Mouse (Mus musculus) limb, embryonic 14.5 days (tissue): ENCODE measurements around the gene Pnpo. TPM values are rescaled to one million over a fixed set of nuclear protein-coding genes. Genes with fewer than 3 reads are reported as not detected.

Experiments used
- ATAC-seq: fragments of 200-750 bp; cut with Nextera tagmentation; 2 replicates; pipeline ENCODE4 v1.8.0; 2017; ENCODE audit warnings: low read depth, moderate number of reproducible peaks, moderate TSS enrichment; ENCODE audit not compliant: low FRiP score
- DNase-seq: peaks from one replicate; pipeline ENCODE4 v3.0.0-alpha.2; 2015; ENCODE audit warnings: low spot score
- H3K27ac ChIP-seq: fragments of 300-500 bp; sonication (generic); replicated peaks from 2 replicates; pipeline ENCODE4 v1.5.1; 2014; ENCODE audit warnings: low read depth, mild to moderate bottlenecking, low read length, moderate library complexity, mixed read lengths
- H3K27me3 ChIP-seq: fragments of 300-500 bp; sonication (generic); 2 replicates; pipeline ENCODE4 v1.6.1; 2014; ENCODE audit warnings: low read length, mixed read lengths; ENCODE audit not compliant: control insufficient read depth, insufficient read depth
- H3K36me3 ChIP-seq: fragments of 300-500 bp; sonication (generic); 2 replicates; pipeline ENCODE4 v1.6.1; 2014; ENCODE audit warnings: mild to moderate bottlenecking, low read length, moderate library complexity, mixed read lengths; ENCODE audit not compliant: control insufficient read depth, insufficient read depth
- H3K4me1 ChIP-seq: fragments of 300-500 bp; sonication (generic); 2 replicates; pipeline ENCODE4 v1.6.1; 2014; ENCODE audit warnings: antibody characterized with exemption, low read length, mixed read lengths; ENCODE audit not compliant: control insufficient read depth, insufficient read depth
- H3K4me2 ChIP-seq: fragments of 300-500 bp; sonication (generic); replicated peaks from 2 replicates; pipeline ENCODE4 v1.6.1; 2014; ENCODE audit warnings: low read depth, mild to moderate bottlenecking, low read length, moderate library complexity; ENCODE audit not compliant: severe bottlenecking
- H3K4me3 ChIP-seq: fragments of 300-500 bp; sonication (generic); replicated peaks from 2 replicates; pipeline ENCODE4 v1.5.1; 2014; ENCODE audit warnings: low read length
- H3K9ac ChIP-seq: fragments of 300-500 bp; sonication (generic); 2 replicates; pipeline ENCODE4 v1.6.1; 2014; ENCODE audit warnings: mild to moderate bottlenecking, low read depth, low read length, moderate library complexity; ENCODE audit not compliant: severe bottlenecking
- H3K9me3 ChIP-seq: fragments of 300-500 bp; sonication (generic); 2 replicates; pipeline ENCODE4 v1.6.1; 2016; ENCODE audit warnings: low read length; ENCODE audit not compliant: control insufficient read depth
- POLR2A ChIP-seq: fragments of 200-500 bp; IDR thresholded peaks from 2 replicates; pipeline ENCODE4 v1.8.0; 2012; ENCODE audit warnings: inconsistent platforms, mild to moderate bottlenecking, moderate library complexity, borderline replicate concordance; ENCODE audit not compliant: insufficient read depth, insufficient read length; ENCODE audit errors: extremely low read depth
- WGBS: fragments of 180-500 bp; shearing (Covaris S2); extraction: QIAGEN DNeasy Blood & Tissue Kit; methylation state at CpG from one replicate; pipeline ENCODE4 v1.1.7; 2014; 5-methylcytosine and 5-hydroxymethylcytosine counted together
- polyA plus RNA-seq, 2 experiments: library from polyadenylated mRNA; depleted of rRNA in 1 of 2; stranded (reverse) in 1 of 2; unstranded in 1 of 2; fragments of >200 nt; fragmentation: Nextera tagmentation in 1 of 2; extraction: Ambion mirVana in 1 of 2; gene quantifications; 2 replicates each; pipeline versions ENCODE4 v1.2.1 to v1.2.3; 2012 to 2014

Pnpo gene
- polyA plus RNA-seq, 2 experiments = 13.9 to 24.2 TPM

DNA sequence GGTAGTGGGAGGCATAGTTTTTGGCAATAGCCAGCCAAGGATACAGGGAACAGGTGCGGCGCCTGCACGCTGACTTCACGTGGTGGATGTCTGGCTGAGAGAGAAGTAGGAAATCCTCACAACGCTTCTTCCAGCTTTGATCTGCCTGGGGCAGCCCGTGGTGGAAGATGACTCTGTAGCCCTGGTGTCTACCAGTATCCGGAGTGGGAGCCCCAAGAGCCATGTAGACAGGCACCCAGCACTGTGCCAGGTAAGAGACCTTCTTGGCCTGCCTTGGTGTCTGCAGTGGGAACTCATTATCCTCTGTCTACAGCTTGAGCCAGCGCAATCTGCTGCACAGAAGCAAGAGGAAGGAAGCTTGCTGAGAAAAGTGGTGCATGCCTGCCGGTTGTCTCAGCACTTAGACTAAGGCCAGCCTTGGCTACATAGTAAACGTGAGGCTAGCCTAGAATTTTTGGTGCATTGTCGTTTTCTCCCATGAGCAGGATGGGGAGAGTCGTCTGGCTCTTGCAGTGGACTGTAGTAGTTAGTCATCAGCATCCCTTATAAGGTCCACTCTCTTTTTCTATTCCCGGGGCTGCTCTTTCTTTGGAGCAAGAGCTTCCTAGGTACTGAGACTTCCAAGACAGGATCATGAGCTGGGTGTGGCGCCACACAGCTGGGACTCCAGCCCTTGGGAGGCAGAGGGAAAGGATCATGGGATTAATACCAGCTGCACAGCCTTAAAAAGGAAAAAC lies 1.2 kb upstream of the Pnpo start:
- no peak for ATAC-seq
- H3K4me3 ChIP-seq = no peak overlapping the region
- no peak for DNase-seq
- peaks cover 3% of the 10 kb centered on the region; the same call in 1 of the 2 replicates for H3K36me3 ChIP-seq
- no peak overlapping the region for H3K9ac ChIP-seq
- 0 out of 2 replicates have a peak overlapping the region, but pooled peaks have one; percentile 11 for H3K4me2 ChIP-seq
- no peak for TF ChIP-seq POLR2A
- H3K9me3 ChIP-seq = no peaks in the 10 kb centered on the region
- peaks cover 8% of the 10 kb centered on the region for H3K4me1 ChIP-seq
- H3K27me3 ChIP-seq = no peaks in the 10 kb centered on the region
- no peak overlapping the region for H3K27ac ChIP-seq
- WGBS = 82% methylated on average over 14 of the region's 14 CpGs

DNA sequence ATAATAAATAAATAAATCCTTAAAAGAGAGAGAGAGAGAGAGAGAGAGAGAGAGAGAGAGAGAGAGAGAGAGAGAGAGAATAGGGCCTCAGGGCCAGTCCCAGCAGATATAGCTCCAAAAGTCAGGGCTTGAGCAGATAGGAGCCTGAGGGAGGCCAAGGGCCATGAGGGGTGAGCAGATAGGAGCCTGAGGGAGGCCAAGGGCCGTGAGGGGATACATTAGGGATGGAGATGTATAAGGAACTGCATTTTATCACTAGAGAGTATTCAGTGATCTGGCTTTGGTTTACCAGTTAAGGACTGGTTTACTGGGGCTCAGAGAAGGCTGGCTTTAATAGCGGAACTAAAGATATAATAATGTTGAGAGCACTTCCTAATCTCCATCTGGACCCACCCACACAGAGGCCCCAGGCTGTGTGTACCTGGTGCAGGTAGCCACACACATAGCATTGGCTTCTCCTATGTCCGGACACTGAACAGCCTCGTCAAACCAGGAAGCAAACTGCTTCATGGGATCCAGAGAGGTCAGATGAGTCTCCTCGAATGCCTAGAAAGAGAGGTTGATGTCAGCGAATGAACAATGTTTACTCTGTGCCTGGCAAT lies 1.7 kb downstream of the Pnpo start:
- no peak overlapping the region for H3K4me3 ChIP-seq
- no peak overlapping the region for H3K27ac ChIP-seq
- H3K4me2 ChIP-seq = no peak overlapping the region
- DNase-seq = no peak
- no peak overlapping the region for H3K9ac ChIP-seq
- H3K9me3 ChIP-seq = no peaks in the 10 kb centered on the region
- H3K27me3 ChIP-seq = no peaks in the 10 kb centered on the region
- ATAC-seq = no peak
- no peak for TF ChIP-seq POLR2A
- no peaks in the 10 kb centered on the region for H3K36me3 ChIP-seq
- H3K4me1 ChIP-seq = peaks cover 8% of the 10 kb centered on the region
- WGBS = 80% methylated on average over 6 of the region's 6 CpGs

DNA sequence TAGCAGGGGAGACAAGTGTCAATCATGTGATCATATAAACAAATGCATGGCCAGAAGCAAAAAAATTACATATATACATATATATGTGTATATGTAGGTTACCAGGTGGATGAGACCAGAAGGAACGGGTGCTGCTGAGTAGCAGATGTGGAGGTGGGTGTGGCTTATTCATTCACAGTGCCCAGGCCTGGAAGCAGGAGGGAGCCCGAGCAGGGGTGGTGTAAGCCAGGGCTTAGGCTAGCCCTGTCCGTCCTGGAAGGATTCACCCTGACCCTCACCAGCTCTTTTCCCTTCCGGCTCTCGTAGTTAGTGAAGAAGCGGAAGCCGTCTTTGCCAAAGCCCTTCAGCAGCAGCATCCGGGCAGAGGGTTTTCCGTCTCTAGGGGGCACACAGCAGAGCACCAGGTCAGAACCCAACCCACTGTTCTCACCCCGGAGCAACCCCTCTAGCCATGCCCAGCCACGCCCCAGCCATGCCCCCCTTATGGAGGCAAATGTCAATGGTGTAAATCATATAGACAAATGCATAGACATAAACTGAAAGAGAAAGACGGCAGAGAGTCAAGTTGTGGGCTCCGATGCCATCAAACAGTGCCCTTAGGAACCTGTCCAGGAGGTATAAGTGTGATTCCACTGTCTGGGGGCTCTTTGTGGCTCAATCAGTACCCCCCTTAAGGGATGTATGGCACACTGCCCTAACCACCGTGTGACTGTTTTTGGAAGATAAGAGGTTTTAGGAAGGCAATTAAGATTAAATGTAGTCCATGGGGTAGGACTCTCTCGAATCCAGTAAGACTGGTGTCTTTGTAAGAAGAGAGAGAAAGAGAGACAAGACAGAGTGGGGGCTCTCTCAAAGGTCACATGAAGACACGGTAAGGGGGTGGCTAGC lies 3.0 kb downstream of the Pnpo start:
- H3K4me2 ChIP-seq = no peak overlapping the region
- H3K4me3 ChIP-seq = no peak overlapping the region
- peaks cover 8% of the 10 kb centered on the region for H3K4me1 ChIP-seq
- TF ChIP-seq POLR2A = no peak
- no peak overlapping the region for H3K9ac ChIP-seq
- no peaks in the 10 kb centered on the region for H3K36me3 ChIP-seq
- H3K9me3 ChIP-seq = no peaks in the 10 kb centered on the region
- DNase-seq = no peak
- WGBS = 77% methylated on average over 16 of the region's 16 CpGs
- ATAC-seq = no peak
- no peaks in the 10 kb centered on the region for H3K27me3 ChIP-seq
- H3K27ac ChIP-seq = no peak overlapping the region

DNA sequence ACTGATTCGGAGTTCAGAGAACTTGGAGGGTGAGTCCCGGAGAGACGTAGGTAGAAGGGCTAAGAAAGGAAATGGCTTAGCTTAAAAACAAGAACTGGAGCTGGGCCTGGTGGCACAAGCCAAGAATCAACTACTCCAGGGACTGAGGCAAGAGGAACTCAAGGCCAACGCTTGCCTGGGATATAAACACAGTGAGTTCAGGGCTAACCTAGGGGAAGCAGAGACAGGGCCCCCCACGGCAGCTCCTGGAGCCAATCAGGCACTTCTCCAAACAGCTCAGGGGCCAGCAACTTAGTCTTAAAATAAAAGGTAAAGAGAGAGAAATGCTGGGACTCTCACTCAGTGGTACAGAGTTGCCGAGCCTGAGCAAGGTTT lies 5.4 kb downstream of the Pnpo start:
- no peak for TF ChIP-seq POLR2A
- H3K4me1 ChIP-seq = peaks cover 2% of the 10 kb centered on the region; the same call in 1 of the 2 replicates
- H3K9ac ChIP-seq = no peak overlapping the region
- no peak overlapping the region for H3K4me2 ChIP-seq
- DNase-seq (no peak), ATAC-seq (no peak)
- 82% methylated on average over 6 of the region's 6 CpGs for WGBS
- H3K36me3 ChIP-seq = no peaks in the 10 kb centered on the region
- H3K4me3 ChIP-seq = no peak overlapping the region
- H3K27ac ChIP-seq = no peak overlapping the region
- no peaks in the 10 kb centered on the region for H3K9me3 ChIP-seq
- H3K27me3 ChIP-seq = no peaks in the 10 kb centered on the region
